Mouse (Mus musculus) bone marrow macrophage, adult 2 months (primary cell): ENCODE results near the gene Pdp2.

Experiments
- CTCF ChIP-seq: IDR thresholded peaks from 2 replicates; pipeline ENCODE4 v1.5.1; 2012; ENCODE audit warnings: low read depth, mild to moderate bottlenecking, low read length, moderate library complexity
- POLR2A ChIP-seq: IDR thresholded peaks from 2 replicates; pipeline ENCODE4 v1.6.1; 2012; ENCODE audit warnings: mild to moderate bottlenecking, low read depth, low read length, borderline replicate concordance

DNA sequence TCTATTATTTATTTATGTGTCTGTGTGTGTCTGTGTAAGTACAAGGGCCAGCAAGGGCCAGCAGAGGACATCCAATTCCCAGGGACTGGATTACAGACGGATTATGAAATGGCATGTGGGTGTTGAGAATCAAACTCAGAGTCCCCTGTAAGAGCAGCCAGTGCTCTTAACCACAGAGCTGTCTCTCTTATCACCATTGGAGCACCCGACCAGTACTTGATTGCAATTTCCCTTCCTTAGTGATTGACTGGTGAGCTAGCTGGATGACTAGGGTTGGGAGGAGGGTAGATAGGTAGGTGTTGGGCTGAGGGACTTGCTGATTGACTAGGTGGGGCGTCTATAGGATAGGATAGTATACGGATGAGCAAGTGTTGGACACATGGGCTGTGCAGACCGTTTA, 29.5 kb downstream of the Pdp2 start:
- TF ChIP-seq CTCF (no peak), POLR2A (no peak)
